Mouse (Mus musculus) embryonic stem cell, embryonic (primary cell): Measurements from ENCODE around the gene Skint2.

Experiments
- CTCF ChIA-PET, 4 experiments: fragments of 300-600 bp in 2 of 4; fragments of 350-600 bp in 2 of 4; sonication (Branson Sonifier 250); formaldehyde crosslinking; loops; one replicate each; lab custom pipeline; 2022; ENCODE audit warnings: inconsistent platforms in 2 of 4; lab: Charles Lee
- POLR2A ChIA-PET, 4 experiments: fragments of 300-600 bp in 2 of 4; fragments of 350-600 bp in 2 of 4; sonication (Branson Sonifier 250); formaldehyde crosslinking; loops; one replicate each; lab custom pipeline; 2022; ENCODE audit warnings: antibody characterized with exemption in 4 of 4, inconsistent platforms in 1 of 4; lab: Charles Lee

The Skint2 gene

DNA sequence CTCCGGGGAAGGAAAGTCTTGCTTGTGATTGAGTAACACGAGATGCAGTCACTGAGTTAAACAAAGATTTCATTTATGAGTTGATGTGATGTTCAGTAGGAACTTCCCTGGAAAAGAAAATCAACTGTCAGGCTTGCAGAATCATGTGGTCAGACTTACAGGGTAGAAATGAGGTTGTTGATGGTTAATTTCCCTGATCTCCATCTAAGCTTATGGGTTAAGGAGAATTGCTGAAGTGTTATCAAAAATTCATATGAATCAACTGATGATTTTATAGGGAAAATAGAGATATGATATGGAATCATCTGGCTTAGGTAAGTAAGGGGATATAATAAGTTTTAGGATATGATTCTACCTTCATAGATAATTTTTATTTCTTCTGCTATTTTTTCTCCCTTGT is at the start of gene Skint2:
Gene Skint2 (plus strand): TSS at position 301 of the 400 bp plus-strand sequence.
- ChIA-PET CTCF (no interaction called here), POLR2A (interaction anchor here in 1 of 4 experiments (0.7 kb wide), 1 partner anchor 284 kb away, joined by 3 read pairs; no protein-coding TSS in a partner anchor)
